In genomic region chr19:7240291-7240690, GRCm38 (mm10) we compare ENCODE assay signal across 8 mouse cellular contexts. TPM values are rescaled to one million over a fixed set of nuclear protein-coding genes. Genes with fewer than 3 reads are reported as not detected.
DNase-seq lines count a peak whose midpoint lies in the region; ATAC-seq and TF ChIP-seq lines count a peak whose summit lies in the region.

No protein-coding gene starts in this region.

- peak overlapping the region; percentile 59 for H3K4me3 ChIP-seq in kidney, embryonic 14.5 days (ENCODE audit: low read length)
- peak overlapping the region; percentile 83 for H3K4me3 ChIP-seq in forebrain, embryonic 10.5 days
- H3K4me3 ChIP-seq in liver, adult 2 months (ENCODE audit: insufficient read depth, low read depth, low read length) = peak overlapping the region; percentile 87
- H3K4me3 ChIP-seq in stomach, embryonic 15.5 days (replicated peaks) = peak overlapping the region; percentile 86

- H3K9me3 ChIP-seq in kidney, embryonic 14.5 days (ENCODE audit: control insufficient read depth, low read length) = no peaks in the 10 kb centered on the region
- no peaks in the 10 kb centered on the region for H3K9me3 ChIP-seq in forebrain, embryonic 10.5 days
- H3K9me3 ChIP-seq in stomach, embryonic 15.5 days = no peaks in the 10 kb centered on the region

- peak overlapping the region; percentile 74 for H3K9ac ChIP-seq in kidney, embryonic 14.5 days (ENCODE audit: low read depth, low read length)
- peak overlapping the region; percentile 95 for H3K9ac ChIP-seq in liver, adult 2 months (ENCODE audit: low read depth, low read length)
- peak overlapping the region; percentile 69 for H3K9ac ChIP-seq in stomach, embryonic 15.5 days

- no peak for TF ChIP-seq POLR2A in liver, adult 2 months (IDR thresholded peaks at IDR 0.05; ENCODE audit: extremely low read depth, insufficient read depth, low read length)

- no peak for DNase-seq in kidney, adult 18-20 months
- peak; percentile 25 for DNase-seq in Muller cell, postnatal 12 days (ENCODE audit: inconsistent ontology term)
- peak; percentile 32 for DNase-seq in forebrain, embryonic 10.5 days (ENCODE audit: extremely low spot score, low spot score)
- DNase-seq in liver, adult 2 months (ENCODE audit: extremely low read depth, low read depth, low spot score) = no peak
- DNase-seq in right cerebral cortex, postnatal 25 days = no peak
- DNase-seq in adrenal gland, adult 18-20 months (ENCODE audit: low spot score in 2 of 2) = no peak

- peaks cover 18% of the 10 kb centered on the region; the same call in 1 of the 2 replicates for H3K36me3 ChIP-seq in kidney, embryonic 14.5 days (ENCODE audit: control insufficient read depth, insufficient read depth, low read length)
- peaks cover 38% of the 10 kb centered on the region for H3K36me3 ChIP-seq in forebrain, embryonic 10.5 days (replicated peaks)
- no peaks in the 10 kb centered on the region for H3K36me3 ChIP-seq in liver, adult 2 months (ENCODE audit: control insufficient read depth, insufficient read depth, low read length)
- H3K36me3 ChIP-seq in stomach, embryonic 15.5 days = peaks cover 5% of the 10 kb centered on the region

- peak overlapping the region; percentile 63 for H3K27ac ChIP-seq in kidney, embryonic 14.5 days (ENCODE audit: low read depth, low read length)
- H3K27ac ChIP-seq in forebrain, embryonic 10.5 days = peak overlapping the region; percentile 95
- H3K27ac ChIP-seq in liver, adult 2 months (replicated peaks; ENCODE audit: insufficient read depth, low read depth, low read length) = no peak overlapping the region
- H3K27ac ChIP-seq in stomach, embryonic 15.5 days = peak overlapping the region; percentile 89

- H3K27me3 ChIP-seq in kidney, embryonic 14.5 days (ENCODE audit: control insufficient read depth, insufficient read depth, low read length) = no peaks in the 10 kb centered on the region
- peaks cover 14% of the 10 kb centered on the region for H3K27me3 ChIP-seq in forebrain, embryonic 10.5 days (ENCODE audit: poor library complexity, severe bottlenecking)
- no peaks in the 10 kb centered on the region for H3K27me3 ChIP-seq in liver, adult 2 months (ENCODE audit: control insufficient read depth, insufficient read depth, low read length)
- H3K27me3 ChIP-seq in stomach, embryonic 15.5 days (replicated peaks) = no peaks in the 10 kb centered on the region

- H3K79me2 ChIP-seq in liver, adult 2 months (ENCODE audit: control insufficient read depth, insufficient read depth, low read length) = 0 out of 2 replicates have a peak, but pooled peaks cover 3% of the 10 kb centered on the region

- TF ChIP-seq CTCF in liver, adult 2 months (IDR thresholded peaks at IDR 0.05; ENCODE audit: low read depth, low read length) = no peak

- ATAC-seq in kidney, embryonic 14.5 days (ENCODE audit: low FRiP score, low TSS enrichment) = peak; percentile 37
- ATAC-seq in stomach, embryonic 15.5 days (ENCODE audit: insufficient read depth, low FRiP score, low read depth) = no peak

- peak overlapping the region; percentile 80 for H3K4me2 ChIP-seq in kidney, embryonic 14.5 days (replicated peaks; ENCODE audit: low read depth, low read length)
- H3K4me2 ChIP-seq in stomach, embryonic 15.5 days = peak overlapping the region; percentile 88

- H3K4me1 ChIP-seq in kidney, embryonic 14.5 days (ENCODE audit: control insufficient read depth, insufficient read depth, low read length) = peaks cover 12% of the 10 kb centered on the region
- H3K4me1 ChIP-seq in forebrain, embryonic 10.5 days = peaks cover 41% of the 10 kb centered on the region
- H3K4me1 ChIP-seq in liver, adult 2 months (ENCODE audit: control insufficient read depth, insufficient read depth, low read length) = peaks cover 5% of the 10 kb centered on the region; the same call in 1 of the 2 replicates
- peaks cover 7% of the 10 kb centered on the region for H3K4me1 ChIP-seq in stomach, embryonic 15.5 days

- 2% methylated on average over 13 of the region's 13 CpGs for WGBS in kidney, embryonic 14.5 days
- 7% methylated on average over 13 of the region's 13 CpGs for WGBS in forebrain, embryonic 10.5 days
- 2% methylated on average over 13 of the region's 13 CpGs for WGBS in liver, adult 2 months
- WGBS in stomach, embryonic 15.5 days = 1% methylated on average over 13 of the region's 13 CpGs

RNA-seq across cellular contexts. Expression of gene Naa40, which starts 0.7 kb away (rescaled TPM):
- polyA plus RNA-seq in kidney, embryonic 14.5 days (2014; fragmentation: Nextera tagmentation; extraction: Ambion mirVana) = 57.8 and 90.7 TPM in 2 replicates
- polyA plus RNA-seq in forebrain, embryonic 10.5 days (2016; fragmentation: Nextera tagmentation; extraction: Ambion mirVana) = 106 and 107 TPM in 2 replicates
- total RNA-seq in liver, adult 2 months (2014; rRNA removed) = 5.3 and 7.1 TPM in 2 replicates
- polyA plus RNA-seq in liver, adult 2 months (2012; rRNA removed) = 6.1 and 9.7 TPM in 2 replicates
- polyA plus RNA-seq in stomach, embryonic 15.5 days (2015; fragmentation: Nextera tagmentation; extraction: Ambion mirVana) = 47.0 and 51.6 TPM in 2 replicates
- total RNA-seq in adrenal gland, adult 18-20 months (2021) = 10 to 100 TPM; 18.6 to 20.7 TPM

RNA-seq across cellular contexts. Expression of gene Cox8a, which starts 22.9 kb away (rescaled TPM):
- 1,171 and 1,487 TPM in 2 replicates for polyA plus RNA-seq in kidney, embryonic 14.5 days (2014; fragmentation: Nextera tagmentation; extraction: Ambion mirVana)
- polyA plus RNA-seq in forebrain, embryonic 10.5 days (2016; fragmentation: Nextera tagmentation; extraction: Ambion mirVana) = 862 and 888 TPM in 2 replicates
- 252 and 362 TPM in 2 replicates for total RNA-seq in liver, adult 2 months (2014; rRNA removed)
- 1,697 and 1,918 TPM in 2 replicates for polyA plus RNA-seq in liver, adult 2 months (2012; rRNA removed)
- polyA plus RNA-seq in stomach, embryonic 15.5 days (2015; fragmentation: Nextera tagmentation; extraction: Ambion mirVana) = 988 and 1,377 TPM in 2 replicates
- total RNA-seq in adrenal gland, adult 18-20 months (2021) = 1,000 to 10,000 TPM; 1,005 to 1,597 TPM

RNA-seq across cellular contexts. Expression of gene Rcor2, which starts 26.8 kb away (rescaled TPM):
- polyA plus RNA-seq in kidney, embryonic 14.5 days (2014; fragmentation: Nextera tagmentation; extraction: Ambion mirVana) = 9.8 and 16.0 TPM in 2 replicates
- 61.7 and 64.0 TPM in 2 replicates for polyA plus RNA-seq in forebrain, embryonic 10.5 days (2016; fragmentation: Nextera tagmentation; extraction: Ambion mirVana)
- total RNA-seq in liver, adult 2 months (2014; rRNA removed) = 0.13 and 0.55 TPM in 2 replicates
- polyA plus RNA-seq in liver, adult 2 months (2012; rRNA removed) = 0.10 and 0.57 TPM in 2 replicates
- polyA plus RNA-seq in stomach, embryonic 15.5 days (2015; fragmentation: Nextera tagmentation; extraction: Ambion mirVana) = 13.4 and 15.0 TPM in 2 replicates
- total RNA-seq in adrenal gland, adult 18-20 months (2021) = 1 to 10 TPM; 1.5 to 2.5 TPM

RNA-seq across cellular contexts. Expression of gene Otub1, which starts 34.2 kb away (rescaled TPM):
- 237 and 255 TPM in 2 replicates for polyA plus RNA-seq in kidney, embryonic 14.5 days (2014; fragmentation: Nextera tagmentation; extraction: Ambion mirVana)
- 275 and 280 TPM in 2 replicates for polyA plus RNA-seq in forebrain, embryonic 10.5 days (2016; fragmentation: Nextera tagmentation; extraction: Ambion mirVana)
- 39.5 and 43.3 TPM in 2 replicates for total RNA-seq in liver, adult 2 months (2014; rRNA removed)
- 55.9 and 61.2 TPM in 2 replicates for polyA plus RNA-seq in liver, adult 2 months (2012; rRNA removed)
- polyA plus RNA-seq in stomach, embryonic 15.5 days (2015; fragmentation: Nextera tagmentation; extraction: Ambion mirVana) = 163 and 169 TPM in 2 replicates
- total RNA-seq in adrenal gland, adult 18-20 months (2021) = 100 to 1,000 TPM in 1 of 2 experiments, 10 to 100 TPM in 1; 96.7 to 125 TPM

Comparison
In these comparisons a context has a peak if more than half of its experiments do, and no peak if none do; other contexts are left out.
1. DNase-seq: peak in Muller cell, postnatal 12 days (single experiment) and forebrain, embryonic 10.5 days (single experiment); none in kidney, adult 18-20 months (single experiment), liver, adult 2 months (single experiment), right cerebral cortex, postnatal 25 days (single experiment) and adrenal gland, adult 18-20 months (0 of 2).
2. Peak in every context shown above with its lines, with median percentiles within 50 percentile points of each other: H3K4me3 ChIP-seq and H3K9ac ChIP-seq.